Mouse (Mus musculus) olfactory bulb, adult 2 months (tissue): ENCODE results near the gene Tmem212.

ENCODE experiments used
- CTCF ChIP-seq: fragments of 200-500 bp; IDR thresholded peaks from 2 replicates; pipeline ENCODE4 v1.5.1; 2012; ENCODE audit warnings: low read depth, mild to moderate bottlenecking, low read length, moderate library complexity; ENCODE audit not compliant: insufficient read depth
- POLR2A ChIP-seq: fragments of 200-500 bp; IDR thresholded peaks from 2 replicates; pipeline ENCODE4 v1.6.1; 2012; ENCODE audit warnings: mild to moderate bottlenecking, low read depth, low read length, moderate library complexity; ENCODE audit not compliant: insufficient read depth

DNA sequence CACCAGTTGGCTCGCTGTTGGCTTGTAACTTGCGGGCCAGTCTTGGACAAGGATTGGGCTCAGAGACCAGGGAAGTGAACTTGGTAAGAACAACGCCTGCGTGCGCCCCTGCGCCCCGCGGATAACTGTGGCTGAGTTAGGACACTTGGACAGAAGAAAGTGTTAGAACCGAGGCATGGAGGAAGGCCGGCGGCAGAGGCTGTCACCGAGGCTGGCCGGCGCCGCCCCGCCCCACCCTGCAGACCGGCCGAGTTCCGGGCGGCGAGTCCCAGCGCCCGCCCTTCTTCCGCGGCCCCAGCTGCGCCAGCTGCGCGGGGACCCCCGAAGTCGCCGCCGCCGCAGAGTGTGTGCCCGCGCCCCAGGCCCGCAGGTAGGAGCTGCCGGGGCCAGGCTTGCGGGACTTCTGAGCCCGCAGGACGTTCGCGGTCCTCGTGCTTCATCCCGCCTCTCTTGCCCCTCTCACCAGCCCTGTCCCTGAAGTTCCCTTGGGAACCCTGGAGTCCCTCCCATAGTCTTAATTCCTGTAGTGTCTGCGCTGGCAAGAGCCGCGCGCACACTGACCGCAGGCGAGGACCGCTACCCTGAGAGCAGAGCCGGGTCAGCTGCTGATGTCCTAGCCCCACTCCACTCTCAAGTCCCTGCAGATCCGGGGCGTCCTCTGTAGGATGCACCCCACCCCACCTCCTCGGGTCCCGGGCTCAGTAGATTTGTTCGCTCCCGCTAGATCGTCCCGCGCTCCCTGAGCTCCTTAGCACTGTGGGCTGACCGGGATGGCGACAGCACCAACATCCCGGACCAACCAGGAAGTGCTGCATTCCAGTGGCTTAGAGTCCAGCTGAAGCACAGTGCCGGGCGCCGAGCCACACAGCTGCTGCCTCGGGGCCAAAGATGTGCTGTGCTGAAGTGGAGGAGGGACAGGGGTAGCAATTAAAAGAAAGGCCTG lies 42.5 kb upstream of the Tmem212 start, which contains the start of gene Pld1:
- no peak for TF ChIP-seq POLR2A
- no peak for TF ChIP-seq CTCF
